Mouse (Mus musculus) MEL (cell line): ENCODE results near the gene Hoxa4.

Experiments
- ELF1 ChIP-seq: IDR thresholded peaks from 2 replicates; pipeline ENCODE4 v1.6.1; 2014; ENCODE audit warnings: low read depth, mild to moderate bottlenecking, inconsistent platforms, low read length, improper control_type of control experiment, moderate library complexity
- EP300 ChIP-seq, 2 experiments: IDR thresholded peaks; 2 replicates each; pipeline ENCODE4 v1.6.1; 2011; ENCODE audit warnings: improper control_type of control experiment in 2 of 2, low read length in 2 of 2, low read depth in 1 of 2, mild to moderate bottlenecking in 1 of 2
- MYC ChIP-seq: IDR thresholded peaks from 2 replicates; pipeline ENCODE4 v1.6.1; 2011; ENCODE audit warnings: low read depth, mild to moderate bottlenecking, low read length, improper control_type of control experiment, moderate library complexity
- TAL1 ChIP-seq: IDR thresholded peaks from 2 replicates; pipeline ENCODE4 v1.6.1; 2012; ENCODE audit warnings: mild to moderate bottlenecking, inconsistent platforms, low read length, moderate library complexity, mixed read lengths
- TCF12 ChIP-seq: IDR thresholded peaks from 2 replicates; pipeline ENCODE4 v1.6.1; 2014; ENCODE audit warnings: low read depth, mild to moderate bottlenecking, inconsistent platforms, low read length, improper control_type of control experiment, moderate library complexity
- UBTF ChIP-seq: IDR thresholded peaks from 2 replicates; pipeline ENCODE4 v1.6.1; 2012; ENCODE audit warnings: low read depth, mild to moderate bottlenecking, inconsistent platforms, low read length, improper control_type of control experiment, moderate library complexity, borderline replicate concordance; ENCODE audit not compliant: insufficient read depth
- USF1 ChIP-seq: IDR thresholded peaks from 2 replicates; pipeline ENCODE4 v1.6.1; 2014; ENCODE audit warnings: low read depth, mild to moderate bottlenecking, inconsistent platforms, low read length, improper control_type of control experiment, moderate library complexity
- ZNF384 ChIP-seq: IDR thresholded peaks from 2 replicates; pipeline ENCODE4 v1.6.1; 2012; ENCODE audit warnings: low read depth, mild to moderate bottlenecking, inconsistent platforms, low read length, improper control_type of control experiment

DNA sequence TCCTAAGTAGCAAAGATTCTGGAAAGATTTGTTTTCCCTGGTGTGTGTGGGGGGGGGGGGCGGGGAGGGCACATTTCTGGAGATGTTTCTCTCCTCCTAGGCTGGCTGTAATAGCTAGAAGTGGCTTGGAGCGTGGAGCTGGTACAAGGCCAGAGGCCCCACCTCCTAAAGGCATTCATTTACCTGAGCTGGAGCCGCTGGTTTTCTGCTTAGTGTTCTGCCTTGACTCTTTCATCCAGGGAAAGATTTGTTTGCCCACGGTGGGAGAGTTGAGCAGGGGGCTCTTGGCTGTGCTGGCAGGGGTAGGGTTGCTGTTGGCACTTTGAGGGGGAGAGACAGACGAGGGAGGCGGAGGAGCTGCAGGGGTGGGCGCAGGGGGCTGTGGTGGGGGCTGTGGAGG, 19.6 kb downstream of the Hoxa4 start:
- TF ChIP-seq TAL1 (no peak), TCF12 (no peak), MYC (no peak), ELF1 (no peak), ZNF384 (no peak), EP300 (IDR thresholded peaks at IDR 0.05; ENCODE audit: low read depth in 1 of 2, low read length in 2 of 2) (no peak), UBTF (no peak), USF1 (no peak)
